Mouse (Mus musculus) telencephalon, adult 2 months (tissue): ENCODE results near the gene Ccnd2.

Experiments
- DNase-seq: peaks from one replicate; pipeline ENCODE4 v3.0.0-alpha.2; 2011; ENCODE audit warnings: low read depth, low spot score

Ccnd2 gene

GRCm38 (mm10) chr6:127152106-127152951 lies at the start of gene Ccnd2:
TSS of gene Ccnd2 (minus strand) at chr6:127152193.
- no peak for DNase-seq

GRCm38 (mm10) chr6:127196985-127197384 lies 45.0 kb upstream of the Ccnd2 start:
- DNase-seq, result no peak

- DNase-seq, result peak; percentile 40
These were observed 29.3 kb upstream of the Ccnd2 start for GRCm38 (mm10) chr6:127181296-127181695.

- no peak for DNase-seq
These were observed 27.2 kb upstream of the Ccnd2 start for GRCm38 (mm10) chr6:127179056-127179759.

GRCm38 (mm10) chr6:127177962-127178361 lies 26.0 kb upstream of the Ccnd2 start:
- DNase-seq, result no peak

- no peak for DNase-seq
These were observed 25.4 kb upstream of the Ccnd2 start for GRCm38 (mm10) chr6:127177441-127177840.

- no peak for DNase-seq
These were observed 20.5 kb upstream of the Ccnd2 start for GRCm38 (mm10) chr6:127172461-127172860.

GRCm38 (mm10) chr6:127170734-127171133 lies 18.7 kb upstream of the Ccnd2 start:
- DNase-seq, result no peak

GRCm38 (mm10) chr6:127165663-127166062 lies 13.7 kb upstream of the Ccnd2 start:
- DNase-seq, result no peak

GRCm38 (mm10) chr6:127162842-127163241 lies 10.8 kb upstream of the Ccnd2 start:
- no peak for DNase-seq

GRCm38 (mm10) chr6:127157321-127157720 lies 5.3 kb upstream of the Ccnd2 start:
- DNase-seq, result no peak

- DNase-seq, result no peak
These were observed 3.5 kb upstream of the Ccnd2 start for GRCm38 (mm10) chr6:127155468-127155867.

- no peak for DNase-seq
These were observed 2.8 kb upstream of the Ccnd2 start for GRCm38 (mm10) chr6:127154708-127155268.

GRCm38 (mm10) chr6:127153972-127154707 lies 2.1 kb upstream of the Ccnd2 start:
- DNase-seq, result no peak

GRCm38 (mm10) chr6:127153296-127153800 lies 1.4 kb upstream of the Ccnd2 start:
- DNase-seq, result no peak

- no peak for DNase-seq
These were observed 358 bp downstream of the Ccnd2 start for GRCm38 (mm10) chr6:127151565-127152105.

GRCm38 (mm10) chr6:127150663-127151564 lies 1.1 kb downstream of the Ccnd2 start:
- DNase-seq, result peak; percentile 75

- no peak for DNase-seq
These were observed 1.9 kb downstream of the Ccnd2 start for GRCm38 (mm10) chr6:127149944-127150662.

- DNase-seq, result no peak
These were observed 2.6 kb downstream of the Ccnd2 start for GRCm38 (mm10) chr6:127149303-127149943.
